Mouse (Mus musculus) CH12.LX (cell line): ENCODE measurements at regions not wholly inside any gene's neighbourhood (a gene's known extent, or its start where the extent isn't known, plus 50 kb on each side); places are given as distances from the start of the nearest gene placed in this dataset.

Source experiments
- DNase-seq: peaks from one replicate; pipeline ENCODE4 v3.0.0-alpha.2; 2013; ENCODE audit errors: extremely low read depth
- H3K27ac ChIP-seq: 2 replicates; pipeline ENCODE4 v1.5.1; 2012; ENCODE audit warnings: low read depth, mild to moderate bottlenecking, control low read depth, moderate library complexity; ENCODE audit not compliant: insufficient read depth
- H3K27me3 ChIP-seq: replicated peaks from 2 replicates; pipeline ENCODE3; 2012; ENCODE audit warnings: inconsistent platforms
- H3K36me3 ChIP-seq, 2 experiments: replicated peaks in 1 of 2; 2 replicates each; pipeline versions ENCODE3 to v1.6.1; 2012; ENCODE audit warnings: inconsistent platforms in 1 of 2, low read length in 1 of 2, mild to moderate bottlenecking in 1 of 2, mixed read lengths in 1 of 2, moderate library complexity in 1 of 2; ENCODE audit not compliant: control insufficient read depth in 1 of 2, insufficient read depth in 1 of 2
- H3K4me1 ChIP-seq, 2 experiments: 2 replicates each; pipeline ENCODE4 v1.6.1; 2012; ENCODE audit warnings: inconsistent platforms in 1 of 2, moderate library complexity in 1 of 2; ENCODE audit not compliant: insufficient read depth in 2 of 2, control insufficient read depth in 1 of 2
- H3K4me2 ChIP-seq: 2 replicates; pipeline ENCODE4 v1.6.1; 2012; ENCODE audit warnings: low read depth, mild to moderate bottlenecking, control low read depth; ENCODE audit not compliant: poor library complexity, insufficient read depth, severe bottlenecking
- H3K4me3 ChIP-seq, 3 experiments: fragments of 150-350 bp in 1 of 3; sonication (generic) in 1 of 3; replicated peaks in 1 of 3; 2 replicates each; pipeline versions ENCODE3 to v1.5.1; 2011 to 2012; ENCODE audit warnings: low read depth in 2 of 3, low read length in 2 of 3, mild to moderate bottlenecking in 2 of 3, moderate library complexity in 2 of 3, control low read depth in 1 of 3, improper control_type of control experiment in 1 of 3, inconsistent platforms in 1 of 3, mixed read lengths in 1 of 3; ENCODE audit not compliant: poor library complexity in 1 of 3
- H3K79me2 ChIP-seq: replicated peaks from 2 replicates; pipeline ENCODE4 v1.6.1; 2012; ENCODE audit warnings: mild to moderate bottlenecking, moderate library complexity; ENCODE audit not compliant: control insufficient read depth, poor library complexity, insufficient read depth, severe bottlenecking; ENCODE audit errors: extremely low read depth
- H3K9ac ChIP-seq: 2 replicates; pipeline ENCODE4 v1.6.1; 2012; ENCODE audit warnings: low read depth, mild to moderate bottlenecking, control low read depth, moderate library complexity; ENCODE audit not compliant: insufficient read depth
- H3K9me3 ChIP-seq: replicated peaks from 2 replicates; pipeline ENCODE3; 2012; ENCODE audit warnings: low read length, inconsistent platforms, mixed read lengths
- CTCF ChIP-seq, 2 experiments: IDR thresholded peaks in 1 of 2; conservative IDR thresholded peaks in 1 of 2; 2 replicates each; pipeline ENCODE4 v1.5.1; 2011 to 2012; ENCODE audit warnings: low read depth in 2 of 2, low read length in 2 of 2, improper control_type of control experiment in 1 of 2, inconsistent platforms in 1 of 2, mild to moderate bottlenecking in 1 of 2, moderate library complexity in 1 of 2
- ELF1 ChIP-seq: IDR thresholded peaks from 2 replicates; pipeline ENCODE4 v1.6.1; 2014; ENCODE audit warnings: low read depth, mild to moderate bottlenecking, inconsistent platforms, low read length, improper control_type of control experiment
- EP300 ChIP-seq: IDR thresholded peaks from 2 replicates; pipeline ENCODE4 v1.6.1; 2011; ENCODE audit warnings: low read length, improper control_type of control experiment
- ETS1 ChIP-seq: conservative IDR thresholded peaks from 2 replicates; pipeline ENCODE4 v1.6.1; 2012; ENCODE audit warnings: low read depth, mild to moderate bottlenecking, inconsistent platforms, low read length, improper control_type of control experiment, moderate library complexity
- IRF4 ChIP-seq: IDR thresholded peaks from 2 replicates; pipeline ENCODE4 v1.6.1; 2014; ENCODE audit warnings: low read depth, mild to moderate bottlenecking, inconsistent platforms, low read length, improper control_type of control experiment
- MAFK ChIP-seq: IDR thresholded peaks from 2 replicates; pipeline ENCODE4 v1.6.1; 2011; ENCODE audit warnings: low read length, improper control_type of control experiment; ENCODE audit not compliant: insufficient replicate concordance
- MAX ChIP-seq: IDR thresholded peaks from 2 replicates; pipeline ENCODE4 v1.6.1; 2011; ENCODE audit warnings: low read length, improper control_type of control experiment
- MXI1 ChIP-seq: IDR thresholded peaks from 2 replicates; pipeline ENCODE4 v1.6.1; 2011; ENCODE audit warnings: mild to moderate bottlenecking, low read depth, low read length, improper control_type of control experiment
- MYC ChIP-seq: IDR thresholded peaks from 2 replicates; pipeline ENCODE4 v1.6.1; 2011; ENCODE audit warnings: low read depth, mild to moderate bottlenecking, improper control_type of control experiment, low read length
- NRF1 ChIP-seq: IDR thresholded peaks from 2 replicates; pipeline ENCODE4 v1.6.1; 2014; ENCODE audit warnings: low read depth, mild to moderate bottlenecking, inconsistent platforms, low read length, improper control_type of control experiment, moderate library complexity
- POLR2A ChIP-seq: IDR thresholded peaks from 2 replicates; pipeline ENCODE4 v1.6.1; 2011; ENCODE audit warnings: low read depth, mild to moderate bottlenecking, improper control_type of control experiment, low read length
- POLR2AphosphoS2 ChIP-seq: IDR thresholded peaks from 2 replicates; pipeline ENCODE4 v1.6.1; 2011; ENCODE audit warnings: low read depth, low read length, improper control_type of control experiment
- RAD21 ChIP-seq: IDR thresholded peaks from 2 replicates; pipeline ENCODE4 v1.6.1; 2011; ENCODE audit warnings: low read depth, mild to moderate bottlenecking, low read length, improper control_type of control experiment, moderate library complexity
- RCOR1 ChIP-seq: conservative IDR thresholded peaks from 2 replicates; pipeline ENCODE4 v1.6.1; 2012; ENCODE audit warnings: low read depth, mild to moderate bottlenecking, inconsistent platforms, low read length, improper control_type of control experiment
- TBP ChIP-seq: conservative IDR thresholded peaks from 2 replicates; pipeline ENCODE4 v1.6.1; 2011; ENCODE audit warnings: low read depth, low read length, improper control_type of control experiment
- USF1 ChIP-seq: IDR thresholded peaks from 2 replicates; pipeline ENCODE4 v1.6.1; 2014; ENCODE audit warnings: low read depth, mild to moderate bottlenecking, inconsistent platforms, low read length, improper control_type of control experiment
- USF2 ChIP-seq: conservative IDR thresholded peaks from 2 replicates; pipeline ENCODE4 v1.6.1; 2011; ENCODE audit warnings: low read depth, low read length, improper control_type of control experiment
- ZC3H11A ChIP-seq: IDR thresholded peaks from 2 replicates; pipeline ENCODE4 v1.6.1; 2012; ENCODE audit warnings: low read depth, mild to moderate bottlenecking, inconsistent platforms, low read length, improper control_type of control experiment
- ZMIZ1 ChIP-seq: IDR thresholded peaks from 2 replicates; pipeline ENCODE4 v1.6.1; 2012; ENCODE audit warnings: low read depth, mild to moderate bottlenecking, inconsistent platforms, low read length, improper control_type of control experiment
- dilution Hi-C: fragments of 300-500 bp; cut with MboI; formaldehyde crosslinking; loops from 2 replicates; pipeline ENCODE4 v1.14.3; 2020; ENCODE audit warnings: low sequenced_read_pairs; ENCODE audit not compliant: extremely low pct_unique_long_range_greater_than_20kb, extremely low pct_ligation_motif_present
- in situ Hi-C: fragments of 300-500 bp; cut with MboI; formaldehyde crosslinking; loops from 3 replicates; pipeline ENCODE4 v1.14.3; 2019; ENCODE audit warnings: low sequenced_read_pairs, low pct_ligation_motif_present, low pct_unique_long_range_greater_than_20kb, mixed read lengths

DNA sequence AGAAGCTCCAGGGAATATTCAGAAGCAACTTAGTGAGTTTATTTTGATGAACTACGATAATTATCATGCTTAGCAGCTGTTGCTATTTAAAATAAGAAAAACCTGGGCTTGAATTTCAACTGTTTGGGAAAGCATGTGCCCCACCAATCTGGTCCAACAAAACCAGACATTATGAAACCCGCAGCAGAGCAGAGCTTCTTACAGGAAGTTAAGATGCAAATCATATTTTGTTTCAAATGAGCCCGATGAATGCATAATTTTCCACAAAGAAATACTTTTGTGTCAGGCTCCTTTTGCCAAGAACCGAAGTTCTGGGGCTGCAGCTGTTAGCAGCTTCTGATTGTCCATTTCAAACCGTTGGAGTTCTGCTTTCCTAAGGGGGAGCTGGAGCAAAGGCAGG, 118.1 kb upstream of the Rbbp6 start:
- dilution Hi-C loops = no loop called here
- DNase-seq = no peak
- peaks cover 6% of the 10 kb centered on the region for H3K9me3 ChIP-seq
- TF ChIP-seq ETS1 = no peak
- no peak for TF ChIP-seq NRF1
- no peak for TF ChIP-seq MAFK
- TF ChIP-seq RAD21 = no peak
- TF ChIP-seq TBP = no peak
- no peak for TF ChIP-seq IRF4
- no peak for TF ChIP-seq RCOR1
- no peak for TF ChIP-seq ZC3H11A
- no peak for TF ChIP-seq CTCF (conservative IDR thresholded peaks at IDR 0.05 in 1 of 2, IDR thresholded peaks at IDR 0.05 in 1 of 2; ENCODE audit: low read depth in 2 of 2, low read length in 2 of 2)
- TF ChIP-seq ZMIZ1 = no peak
- no peak for TF ChIP-seq MYC
- no peak for TF ChIP-seq MXI1
- TF ChIP-seq MAX = no peak
- TF ChIP-seq USF2 = no peak
- no peak for TF ChIP-seq POLR2A
- no peak for TF ChIP-seq EP300
- H3K4me3 ChIP-seq = no peak overlapping the region
- H3K4me2 ChIP-seq = no peak overlapping the region
- no peak overlapping the region for H3K9ac ChIP-seq
- H3K36me3 ChIP-seq = no peaks in the 10 kb centered on the region
- H3K79me2 ChIP-seq = no peaks in the 10 kb centered on the region
- 0 out of 4 replicates have a peak, but pooled peaks cover 0 to 2% of the 10 kb centered on the region in 2 experiments for H3K4me1 ChIP-seq
- in situ Hi-C loops = no loop called here
- H3K27ac ChIP-seq = no peak overlapping the region
- H3K27me3 ChIP-seq = peaks cover 70% of the 10 kb centered on the region

DNA sequence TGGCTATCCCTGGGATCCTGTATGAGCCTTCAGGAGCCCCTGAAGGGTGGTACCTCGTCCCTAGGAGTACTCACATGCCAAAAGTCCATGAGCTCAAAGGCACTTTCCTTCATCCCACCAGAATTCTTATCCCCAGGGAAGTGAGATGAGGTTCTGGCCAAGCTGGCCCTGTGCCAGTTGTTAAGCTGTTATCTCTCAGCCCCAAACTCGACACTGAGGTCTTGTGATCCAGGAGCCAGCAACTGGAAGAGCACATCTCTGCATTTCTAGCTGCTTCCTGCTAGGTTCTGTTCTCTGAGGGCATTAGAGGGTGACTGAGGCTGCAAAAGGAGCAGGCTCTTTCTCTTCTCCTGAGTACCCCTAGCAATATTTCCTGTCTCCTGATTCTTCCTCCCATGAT, 92.1 kb upstream of the Rbbp6 start:
- DNase-seq = no peak
- H3K79me2 ChIP-seq = no peaks in the 10 kb centered on the region
- dilution Hi-C loops = no loop called here
- no peaks in the 10 kb centered on the region for H3K36me3 ChIP-seq
- peaks cover 39% of the 10 kb centered on the region for H3K27me3 ChIP-seq
- in situ Hi-C loops = no loop called here
- TF ChIP-seq POLR2AphosphoS2 (no peak), USF1 (no peak), MAFK (no peak), ELF1 (no peak)
- H3K9me3 ChIP-seq = peaks cover 3% of the 10 kb centered on the region
- no peak overlapping the region for H3K9ac ChIP-seq
- H3K27ac ChIP-seq = no peak overlapping the region
- H3K4me2 ChIP-seq = no peak overlapping the region
- H3K4me1 ChIP-seq = no peaks in the 10 kb centered on the region
- no peak overlapping the region for H3K4me3 ChIP-seq
